Comparison of ENCODE assay signal across 14 mouse cellular contexts in the genomic region with DNA sequence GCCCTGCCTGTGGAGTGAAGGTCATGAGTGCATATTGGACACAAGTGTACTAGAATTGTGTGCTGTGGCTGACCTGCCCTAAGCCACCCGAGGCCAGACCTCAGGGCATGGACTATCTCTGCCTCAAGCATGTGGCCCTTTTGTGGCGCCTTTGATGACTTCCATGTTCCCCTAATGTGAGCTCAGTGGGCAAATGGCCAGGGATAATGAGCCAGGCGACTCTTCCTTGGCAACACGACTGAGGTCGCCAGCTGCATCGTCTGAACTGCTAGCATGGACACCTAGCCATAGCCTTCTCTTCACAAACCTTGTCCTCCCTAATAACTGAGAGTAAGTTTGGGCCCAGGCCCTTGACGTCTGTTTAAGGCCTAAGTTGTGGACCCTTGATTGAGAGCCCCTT. TPM values are rescaled to one million over a fixed set of nuclear protein-coding genes. Genes with fewer than 3 reads are reported as not detected.
"Had no signal": no experiment of that assay in that cellular context is flagged by ENCODE, and none has a peak within 500 bp of the region (broad histone marks: within the 10 kb centered on the region; RNA-seq: fewer than 3 reads in every experiment).

No protein-coding gene starts in this region.

- DNase-seq: gastrocnemius, postnatal 14 days; gastrocnemius, postnatal 36 days; heart, adult 11 months; heart, adult 2 months; heart, postnatal 14 days; heart, postnatal 36 days; kidney, adult 11 months; kidney, adult 2 months; kidney, adult 9 months; kidney, postnatal 14 days; kidney, postnatal 36 days; layer of hippocampus, adult 9-11 months; layer of hippocampus, postnatal 36 days had no signal

RNA-seq across cellular contexts. Expression of a gene that starts 4.5 kb away (rescaled TPM):
- total RNA-seq: hematopoietic stem cell, adult 5-6 weeks had no signal
